Mouse (Mus musculus) liver, embryonic 14.5 days (tissue): Measurements from ENCODE around the gene Fhdc1. TPM values are rescaled to one million over a fixed set of nuclear protein-coding genes. Genes with fewer than 3 reads are reported as not detected.

Experiments used
- ATAC-seq: fragments of 200-750 bp; cut with Nextera tagmentation; 2 replicates; pipeline ENCODE4 v1.8.0; 2017; ENCODE audit warnings: moderate number of reproducible peaks, mild to moderate bottlenecking, moderate library complexity; ENCODE audit not compliant: insufficient read depth
- DNase-seq, 3 experiments: peaks; one replicate each; pipeline ENCODE4 v3.0.0-alpha.2; 2012 to 2013; ENCODE audit warnings: low read depth in 3 of 3, low spot score in 3 of 3
- H3K27ac ChIP-seq: fragments of 300-500 bp; sonication (generic); 2 replicates; pipeline ENCODE4 v1.5.1; 2014; ENCODE audit warnings: moderate library complexity, mild to moderate bottlenecking, control low read depth, inconsistent platforms
- H3K27me3 ChIP-seq: fragments of 300-500 bp; sonication (generic); 2 replicates; pipeline ENCODE4 v1.6.1; 2014; ENCODE audit warnings: mild to moderate bottlenecking, low read length, moderate library complexity; ENCODE audit not compliant: control insufficient read depth, insufficient read depth
- H3K36me3 ChIP-seq: fragments of 300-500 bp; sonication (generic); replicated peaks from 2 replicates; pipeline ENCODE4 v1.6.1; 2014; ENCODE audit warnings: low read depth; ENCODE audit not compliant: control insufficient read depth, insufficient read depth
- H3K4me1 ChIP-seq, 2 experiments: fragments of 200-500 bp in 1 of 2; fragments of 300-500 bp in 1 of 2; sonication (generic) in 1 of 2; replicated peaks; 2 replicates each; pipeline ENCODE4 v1.6.1; 2012 to 2014; ENCODE audit warnings: antibody characterized with exemption in 1 of 2, inconsistent platforms in 1 of 2, low read length in 1 of 2; ENCODE audit not compliant: control insufficient read depth in 2 of 2, insufficient read depth in 2 of 2
- H3K4me2 ChIP-seq: fragments of 300-500 bp; sonication (generic); 2 replicates; pipeline ENCODE4 v1.6.1; 2014; ENCODE audit warnings: low read depth, mild to moderate bottlenecking, control low read depth, moderate library complexity
- H3K4me3 ChIP-seq, 2 experiments: fragments of 200-500 bp in 1 of 2; fragments of 300-500 bp in 1 of 2; sonication (generic) in 1 of 2; 2 replicates each; pipeline ENCODE4 v1.5.1; 2012 to 2014; ENCODE audit warnings: low read depth in 2 of 2, low read length in 2 of 2, mild to moderate bottlenecking in 2 of 2, control low read depth in 1 of 2, inconsistent platforms in 1 of 2, moderate library complexity in 1 of 2; ENCODE audit not compliant: insufficient read depth in 1 of 2
- H3K9ac ChIP-seq: fragments of 300-500 bp; sonication (generic); replicated peaks from 2 replicates; pipeline ENCODE4 v1.6.1; 2014; ENCODE audit warnings: mild to moderate bottlenecking, control low read depth, moderate library complexity
- H3K9me3 ChIP-seq: fragments of 300-500 bp; sonication (generic); 2 replicates; pipeline ENCODE4 v1.6.1; 2016; ENCODE audit warnings: low read length, mixed read lengths; ENCODE audit not compliant: control insufficient read depth
- CTCF ChIP-seq: IDR thresholded peaks from 2 replicates; pipeline ENCODE4 v1.5.1; 2016; ENCODE audit warnings: antibody characterized with exemption, low read depth, control low read depth
- EP300 ChIP-seq: IDR thresholded peaks from 2 replicates; pipeline ENCODE4 v1.6.1; 2016; ENCODE audit warnings: antibody characterized with exemption, low read depth
- WGBS: fragments of 180-500 bp; shearing (Covaris S2); extraction: QIAGEN DNeasy Blood & Tissue Kit; methylation state at CpG from one replicate; pipeline ENCODE4 v1.1.7; 2014; ENCODE audit not compliant: insufficient replicate concordance; 5-methylcytosine and 5-hydroxymethylcytosine counted together
- polyA plus RNA-seq, 2 experiments: library from polyadenylated mRNA; depleted of rRNA in 1 of 2; stranded (reverse) in 1 of 2; unstranded in 1 of 2; fragments of >200 nt; fragmentation: Nextera tagmentation in 1 of 2; extraction: Ambion mirVana in 1 of 2; gene quantifications; 2 replicates each; pipeline versions ENCODE4 v1.2.1 to v1.2.3; 2012 to 2014

Gene Fhdc1
- polyA plus RNA-seq, 2 experiments = 15.1 to 29.2 TPM

DNA sequence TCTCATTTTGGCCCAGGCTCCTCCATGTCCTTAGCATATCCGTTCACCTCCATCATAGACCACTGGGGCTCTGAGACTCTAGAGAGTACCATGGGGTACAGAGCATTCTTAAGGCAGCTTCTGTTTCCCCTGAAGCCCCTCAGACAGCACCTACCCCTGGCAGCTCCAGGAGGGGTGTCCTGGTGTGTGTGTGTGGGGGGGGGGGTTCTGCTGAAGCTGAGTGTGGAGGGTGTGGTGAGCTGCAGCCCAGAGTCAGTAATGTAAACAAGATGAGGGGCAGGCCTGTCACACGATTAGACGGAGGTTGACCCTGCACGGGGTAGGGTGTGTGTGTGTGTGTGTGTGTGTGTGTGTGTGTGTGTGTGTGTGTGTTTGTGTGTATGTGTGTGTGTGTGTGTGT, 18.5 kb downstream of the Fhdc1 start:
- DNase-seq = no peak
- Histone ChIP-seq H3K9ac (no peak overlapping the region), H3K4me2 (peak overlapping the region; percentile 58), H3K36me3 (peaks cover 43% of the 10 kb centered on the region), H3K4me3 (no peak overlapping the region), H3K4me1 (peaks cover 54 to 57% of the 10 kb centered on the region in 2 experiments), H3K27ac (peak overlapping the region; percentile 89), H3K27me3 (no peaks in the 10 kb centered on the region), H3K9me3 (no peaks in the 10 kb centered on the region)
- peak; percentile 56 for ATAC-seq
- WGBS = 35% methylated on average over 4 of the region's 4 CpGs
- no peak for TF ChIP-seq EP300
- TF ChIP-seq CTCF = no peak

DNA sequence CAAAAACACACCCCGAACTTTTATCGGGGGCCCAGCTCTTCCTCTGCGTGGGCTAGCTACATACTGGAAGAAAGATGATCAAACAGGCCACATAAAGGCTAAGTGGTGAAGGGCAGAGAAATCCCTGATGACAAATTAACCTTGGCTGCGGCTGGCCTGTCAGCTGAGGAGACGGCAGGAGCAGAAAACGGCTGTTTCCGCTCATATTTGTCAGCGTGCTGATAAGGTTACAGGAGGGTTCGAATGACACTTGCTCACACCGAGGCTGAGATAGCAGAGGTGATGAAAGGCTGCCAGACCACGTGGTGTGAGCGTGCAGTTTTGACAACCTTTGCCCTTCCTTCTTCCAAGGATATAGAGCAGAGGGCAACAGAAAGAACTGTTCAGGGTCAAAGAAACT, 19.3 kb downstream of the Fhdc1 start:
- DNase-seq (peak; percentile 68 to 78 (median 71)), ATAC-seq (peak; percentile 88)
- WGBS = 4% methylated on average over 12 of the region's 12 CpGs
- H3K4me2 ChIP-seq = peak overlapping the region; percentile 58
- peaks cover 54 to 59% of the 10 kb centered on the region in 2 experiments for H3K4me1 ChIP-seq
- H3K27ac ChIP-seq = peak overlapping the region; percentile 89
- no peaks in the 10 kb centered on the region for H3K27me3 ChIP-seq
- peaks cover 51% of the 10 kb centered on the region for H3K36me3 ChIP-seq
- H3K4me3 ChIP-seq = peak overlapping the region in 1 of 2 experiments; percentile 9; a peak in 2 of 4 replicates
- H3K9ac ChIP-seq = peak overlapping the region; percentile 52
- no peaks in the 10 kb centered on the region for H3K9me3 ChIP-seq
- TF ChIP-seq CTCF = no peak
- peak; percentile 84 for TF ChIP-seq EP300

DNA sequence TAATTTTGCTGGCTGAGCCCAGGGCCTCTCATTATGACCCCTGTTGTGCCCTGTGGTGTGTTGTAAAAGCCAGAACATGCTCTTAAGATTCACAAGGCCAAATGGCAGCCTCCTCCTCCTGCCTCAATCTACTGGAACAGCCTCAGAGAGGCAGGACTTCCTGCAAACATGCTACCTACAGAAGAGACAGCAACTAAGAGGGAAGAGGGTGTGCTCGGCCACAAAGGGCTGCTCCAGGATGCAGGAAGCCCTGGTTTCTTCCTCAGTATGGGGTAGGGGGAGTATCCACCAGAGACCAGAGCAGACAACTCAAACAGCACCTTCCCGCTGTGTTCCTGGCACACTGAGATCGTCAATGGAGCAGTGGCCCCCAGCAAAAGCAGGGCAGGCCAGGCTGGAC, 19.7 kb downstream of the Fhdc1 start:
- 11% methylated on average over 3 of the region's 3 CpGs for WGBS
- peaks cover 52% of the 10 kb centered on the region for H3K36me3 ChIP-seq
- H3K4me3 ChIP-seq = peak overlapping the region in 1 of 2 experiments; percentile 9; a peak in 2 of 4 replicates
- peaks cover 52 to 59% of the 10 kb centered on the region in 2 experiments for H3K4me1 ChIP-seq
- no peaks in the 10 kb centered on the region for H3K9me3 ChIP-seq
- peak overlapping the region; percentile 58 for H3K4me2 ChIP-seq
- DNase-seq (no peak), ATAC-seq (peak; percentile 0; the same call in 1 of the 2 replicates)
- H3K27me3 ChIP-seq = no peaks in the 10 kb centered on the region
- H3K27ac ChIP-seq = peak overlapping the region; percentile 89
- no peak for TF ChIP-seq EP300
- TF ChIP-seq CTCF = no peak
- peak overlapping the region; percentile 52 for H3K9ac ChIP-seq

DNA sequence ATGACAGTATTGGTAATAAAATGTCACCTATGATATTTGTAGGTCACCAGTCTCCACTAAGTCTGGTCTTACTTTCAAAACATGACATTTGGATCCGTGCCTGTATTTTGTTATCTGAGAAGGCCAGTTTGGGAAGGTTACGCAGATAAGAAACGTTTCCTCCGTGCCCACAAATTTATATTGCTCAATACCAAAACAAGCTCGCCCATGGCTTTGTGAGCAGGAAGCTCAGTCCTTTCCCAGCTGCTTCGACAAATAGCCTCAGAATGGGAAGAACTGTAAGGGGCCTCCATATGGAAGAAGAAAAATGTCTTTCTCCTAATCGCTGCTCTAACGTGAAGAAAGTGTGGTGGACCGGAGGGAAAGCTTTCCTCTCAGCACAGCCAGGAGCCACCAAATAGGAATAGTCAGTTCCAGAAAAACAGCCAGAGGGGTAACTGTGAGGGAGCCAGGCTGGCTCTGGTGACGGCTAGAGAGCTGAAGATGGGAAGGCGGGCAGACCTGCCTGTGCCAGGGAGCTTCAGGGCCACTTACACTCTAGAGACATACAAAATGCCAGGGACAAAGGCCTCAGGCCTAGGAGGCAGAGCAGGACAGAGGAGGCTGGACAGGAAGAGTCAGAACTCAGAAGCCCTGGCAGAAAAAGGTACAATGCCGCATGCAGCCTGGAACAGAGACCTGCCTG, 24.4 kb downstream of the Fhdc1 start:
- WGBS = 15% methylated on average over 12 of the region's 12 CpGs
- no peak for TF ChIP-seq CTCF
- TF ChIP-seq EP300 = peak; percentile 98
- peak overlapping the region; percentile 85 for H3K9ac ChIP-seq
- peaks cover 67% of the 10 kb centered on the region for H3K36me3 ChIP-seq
- H3K27me3 ChIP-seq = no peaks in the 10 kb centered on the region
- peak overlapping the region; percentile 96 for H3K27ac ChIP-seq
- no peaks in the 10 kb centered on the region for H3K9me3 ChIP-seq
- H3K4me3 ChIP-seq = peak overlapping the region; percentile 9 to 35; a peak in 3 of 4 replicates
- peak; percentile 86 to 92 (median 88) for DNase-seq
- peak; percentile 85 for ATAC-seq
- peak overlapping the region; percentile 74 for H3K4me2 ChIP-seq
- H3K4me1 ChIP-seq = peaks cover 50 to 55% of the 10 kb centered on the region in 2 experiments

DNA sequence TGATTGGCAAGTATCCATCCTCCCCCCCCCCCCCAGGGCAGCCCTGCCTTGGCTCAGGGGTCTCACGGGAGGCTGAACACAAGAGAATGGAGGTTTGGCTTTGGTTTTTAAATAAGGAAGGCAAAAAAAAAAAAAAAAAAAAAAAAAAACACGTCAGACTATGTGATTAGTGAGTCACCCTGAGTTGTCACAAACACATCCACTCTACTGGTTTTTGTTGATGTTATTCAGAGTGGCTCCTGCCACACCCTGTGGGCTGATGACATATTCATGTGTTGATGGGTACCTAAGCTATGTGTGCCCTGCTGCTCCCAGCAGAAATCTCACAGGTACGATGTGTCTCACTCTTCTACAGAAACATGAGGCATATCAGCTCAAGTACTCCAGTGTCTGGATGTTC, 29.6 kb downstream of the Fhdc1 start:
- no peak overlapping the region for H3K27ac ChIP-seq
- DNase-seq (no peak), ATAC-seq (no peak)
- TF ChIP-seq EP300 (no peak), CTCF (no peak)
- H3K4me3 ChIP-seq = no peak overlapping the region
- WGBS = 67% methylated on average over 3 of the region's 3 CpGs
- no peaks in the 10 kb centered on the region for H3K9me3 ChIP-seq
- H3K36me3 ChIP-seq = peaks cover 93% of the 10 kb centered on the region
- H3K9ac ChIP-seq = no peak overlapping the region
- no peak overlapping the region for H3K4me2 ChIP-seq
- peaks cover 17 to 19% of the 10 kb centered on the region in 2 experiments for H3K4me1 ChIP-seq
- no peaks in the 10 kb centered on the region for H3K27me3 ChIP-seq
